Mouse (Mus musculus): ENCODE measurements around the gene Ubxn2a. TPM values are rescaled to one million over a fixed set of nuclear protein-coding genes. Genes with fewer than 3 reads are reported as not detected.

Gene Ubxn2a
- polyA plus RNA-seq, 1 experiment = 5.6 TPM

GRCm38 (mm10) chr12:4885062-4885461 lies 22.4 kb downstream of the Ubxn2a start:
- 19% methylated on average over 1 of the region's 1 CpGs for WGBS

DNA sequence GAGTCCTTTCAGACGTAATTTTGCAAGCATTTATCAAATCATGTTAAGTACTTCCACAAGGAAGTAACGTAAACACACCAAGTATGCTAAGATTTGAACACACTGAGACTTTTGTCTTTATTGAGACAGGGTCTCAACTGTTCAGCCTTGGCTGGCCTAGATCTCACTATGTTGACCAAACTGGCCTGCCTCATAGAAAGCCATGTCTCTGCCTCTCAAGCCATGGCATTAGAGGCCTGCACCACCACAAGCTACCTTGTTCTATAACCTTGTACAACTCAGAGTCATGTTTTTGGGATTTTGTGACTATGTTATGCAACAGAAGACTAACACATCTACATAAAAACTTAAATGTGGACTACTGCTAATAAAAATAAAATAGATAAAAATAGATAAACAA lies 25.4 kb downstream of the Ubxn2a start:
- 92% methylated on average over 2 of the region's 2 CpGs for WGBS
- no peak for DNase-seq (ENCODE audit: low read depth, low spot score)

More at GRCm38 (mm10) chr12:4885062-4885461, 22.4 kb downstream of the Ubxn2a start:
- DNase-seq (ENCODE audit: low read depth, low spot score) = no peak

GRCm38 (mm10) chr12:4879048-4879447 lies 28.5 kb downstream of the Ubxn2a start:
- no peak for DNase-seq (ENCODE audit: low read depth, low spot score)
- WGBS = 93% methylated on average over 5 of the region's 5 CpGs

- 88% methylated on average over 9 of the region's 9 CpGs for WGBS
- no peak for DNase-seq (ENCODE audit: low read depth, low spot score)
Observed at GRCm38 (mm10) chr12:4878296-4878783, 29.2 kb downstream of the Ubxn2a start.

GRCm38 (mm10) chr12:4875623-4876022 lies 31.9 kb downstream of the Ubxn2a start:
- no peak for DNase-seq (ENCODE audit: low read depth, low spot score)
- 35% methylated on average over 8 of the region's 8 CpGs for WGBS

GRCm38 (mm10) chr12:4874161-4874927 lies 33.2 kb downstream of the Ubxn2a start, which contains the start of gene Mfsd2b:
Gene Mfsd2b (minus strand): TSS chr12:4874359.
- 2% methylated on average over 24 of the region's 24 CpGs for WGBS
- DNase-seq (ENCODE audit: low read depth, low spot score) = peak; percentile 47

DNA sequence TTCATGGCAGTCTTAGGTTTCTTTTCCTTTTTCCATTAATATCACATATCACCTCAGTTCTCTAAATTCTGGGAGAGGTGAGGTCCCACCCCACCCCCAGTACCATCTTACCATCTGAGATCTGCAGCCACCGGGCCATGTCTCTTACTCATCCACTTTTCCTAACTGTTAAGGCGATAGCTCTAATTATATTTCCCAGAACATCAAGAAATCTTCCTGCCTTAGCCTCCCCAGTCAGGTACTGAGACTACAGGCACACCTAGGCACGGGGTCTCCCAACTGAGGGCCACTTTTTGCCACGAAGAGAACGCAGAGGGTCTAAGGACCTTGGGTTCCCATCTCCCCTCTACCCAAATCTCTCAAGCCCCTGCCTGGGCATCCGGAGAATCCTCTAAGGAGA lies 34.0 kb downstream of the Ubxn2a start:
- DNase-seq (ENCODE audit: low read depth, low spot score) = no peak
- 79% methylated on average over 6 of the region's 6 CpGs for WGBS

- 80% methylated on average over 5 of the region's 5 CpGs for WGBS
- no peak for DNase-seq (ENCODE audit: low read depth, low spot score)
Observed at GRCm38 (mm10) chr12:4872983-4873477, 34.5 kb downstream of the Ubxn2a start.

DNA sequence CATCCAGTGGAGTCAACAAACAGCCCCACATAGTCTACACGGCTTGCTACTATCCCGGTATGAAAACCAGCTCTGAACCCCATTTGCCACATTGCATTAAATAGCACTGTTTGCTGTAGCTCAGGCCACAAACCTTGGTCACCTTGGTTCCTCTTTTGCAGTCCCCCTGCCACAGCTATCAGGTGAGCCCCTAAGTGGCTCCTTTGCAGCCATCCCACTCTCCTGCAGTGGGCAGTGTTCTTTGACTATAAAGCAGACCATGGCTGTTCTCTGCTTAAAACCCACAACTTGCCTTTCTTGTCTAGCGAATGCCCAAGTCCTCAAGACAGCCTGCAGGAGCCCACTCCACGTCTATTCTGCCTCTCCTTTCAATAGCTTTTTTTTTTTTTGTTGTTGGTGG lies 35.2 kb downstream of the Ubxn2a start:
- 74% methylated on average over 4 of the region's 4 CpGs for WGBS
- no peak for DNase-seq (ENCODE audit: low read depth, low spot score)

DNA sequence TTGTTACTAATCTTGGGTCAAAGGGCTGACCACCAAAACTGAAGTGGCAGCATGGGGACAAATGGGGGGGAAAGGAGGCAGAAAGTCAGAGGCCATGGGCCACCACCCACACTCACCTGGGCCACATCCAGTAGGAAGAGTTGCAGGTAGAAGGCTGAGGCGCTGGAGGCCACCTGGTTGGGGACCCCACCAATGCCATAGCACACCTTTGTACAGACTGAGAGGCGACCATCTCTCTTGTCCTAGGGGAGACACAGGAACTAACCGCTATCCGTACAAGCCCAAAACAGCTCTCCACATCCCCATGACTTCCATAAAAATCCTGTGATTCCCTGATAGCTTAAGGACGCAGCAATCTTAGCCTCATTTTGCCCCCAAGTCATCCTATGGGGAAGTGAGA lies 36.2 kb downstream of the Ubxn2a start:
- WGBS = 91% methylated on average over 5 of the region's 5 CpGs
- no peak for DNase-seq (ENCODE audit: low read depth, low spot score)

DNA sequence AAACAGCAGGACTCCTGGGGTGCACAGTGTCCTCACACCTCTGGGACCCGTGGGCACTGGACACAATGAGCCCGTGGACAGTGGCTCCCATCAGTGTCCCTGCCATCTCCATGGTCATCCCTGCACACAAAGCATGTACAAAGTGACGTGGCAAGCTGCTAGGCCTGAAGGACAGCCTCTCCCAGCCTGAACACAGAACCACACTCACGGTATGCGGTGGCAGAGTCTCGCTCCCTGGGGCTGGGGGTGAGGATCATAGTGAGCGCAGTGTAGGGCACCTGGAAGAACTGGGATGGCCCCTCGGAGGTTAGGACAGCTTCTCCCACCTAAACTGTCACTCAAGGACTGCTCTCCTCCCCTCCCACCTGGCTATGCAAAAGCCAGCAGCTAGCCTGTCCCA lies 38.6 kb downstream of the Ubxn2a start:
- DNase-seq (ENCODE audit: low read depth, low spot score) = no peak
- 90% methylated on average over 8 of the region's 8 CpGs for WGBS

DNA sequence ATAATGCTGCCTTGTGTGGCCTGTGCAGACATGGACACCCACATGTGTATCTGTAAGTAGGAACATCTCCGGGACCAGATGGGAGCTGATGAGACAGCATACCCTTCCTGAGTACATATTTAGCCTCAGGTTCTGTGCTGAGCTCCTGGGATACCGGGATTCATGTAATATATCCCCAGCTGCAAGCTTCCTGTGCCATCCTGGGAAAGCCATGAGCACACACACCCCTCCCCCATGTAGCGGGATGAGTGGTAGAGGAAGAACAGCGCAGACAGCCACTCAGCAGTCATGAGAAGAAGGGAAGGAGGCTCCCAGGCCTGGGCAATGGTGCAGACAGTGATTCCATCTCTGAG lies 43.2 kb downstream of the Ubxn2a start:
- WGBS = 69% methylated on average over 4 of the region's 4 CpGs
- DNase-seq (ENCODE audit: low read depth, low spot score) = no peak

GRCm38 (mm10) chr12:4863654-4864337 lies 43.7 kb downstream of the Ubxn2a start:
- 54% methylated on average over 4 of the region's 4 CpGs for WGBS

GRCm38 (mm10) chr12:4862672-4863071 lies 44.8 kb downstream of the Ubxn2a start:
- 90% methylated on average over 4 of the region's 4 CpGs for WGBS
- no peak for DNase-seq (ENCODE audit: low read depth, low spot score)

More at GRCm38 (mm10) chr12:4863654-4864337, 43.7 kb downstream of the Ubxn2a start:
- DNase-seq (ENCODE audit: low read depth, low spot score) = no peak

- DNase-seq (ENCODE audit: low read depth, low spot score) = no peak
- WGBS = 63% methylated on average over 11 of the region's 11 CpGs
Observed at GRCm38 (mm10) chr12:4859241-4859914, 48.1 kb downstream of the Ubxn2a start.

DNA sequence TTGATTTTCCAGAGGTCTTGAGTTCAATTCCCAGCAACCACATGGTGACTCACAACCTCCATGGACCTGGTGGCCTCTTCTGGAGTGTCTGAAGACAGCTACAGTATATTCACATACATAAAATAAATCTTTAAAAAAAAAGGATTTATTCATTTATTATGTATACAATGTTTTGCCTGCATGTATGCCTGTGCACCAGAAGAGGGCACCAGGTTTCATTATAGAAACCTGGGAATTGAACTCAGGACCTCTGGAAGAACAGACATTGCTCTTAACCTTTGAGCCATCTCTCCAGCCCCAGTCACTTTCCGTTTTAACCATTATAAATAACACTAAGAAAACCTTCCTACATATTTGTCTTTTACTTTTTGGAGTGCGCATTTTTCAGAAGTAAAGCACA lies 50.7 kb downstream of the Ubxn2a start:
- WGBS = 88% methylated on average over 2 of the region's 2 CpGs
- no peak for DNase-seq (ENCODE audit: low read depth, low spot score)

- WGBS = 100% methylated on average over 5 of the region's 5 CpGs
- no peak for DNase-seq (ENCODE audit: low read depth, low spot score)
Observed at GRCm38 (mm10) chr12:4856160-4856559, 51.3 kb downstream of the Ubxn2a start.

GRCm38 (mm10) chr12:4843741-4844140 lies 63.8 kb downstream of the Ubxn2a start:
- DNase-seq (ENCODE audit: low read depth, low spot score) = no peak
- 1% methylated on average over 12 of the region's 12 CpGs for WGBS

DNA sequence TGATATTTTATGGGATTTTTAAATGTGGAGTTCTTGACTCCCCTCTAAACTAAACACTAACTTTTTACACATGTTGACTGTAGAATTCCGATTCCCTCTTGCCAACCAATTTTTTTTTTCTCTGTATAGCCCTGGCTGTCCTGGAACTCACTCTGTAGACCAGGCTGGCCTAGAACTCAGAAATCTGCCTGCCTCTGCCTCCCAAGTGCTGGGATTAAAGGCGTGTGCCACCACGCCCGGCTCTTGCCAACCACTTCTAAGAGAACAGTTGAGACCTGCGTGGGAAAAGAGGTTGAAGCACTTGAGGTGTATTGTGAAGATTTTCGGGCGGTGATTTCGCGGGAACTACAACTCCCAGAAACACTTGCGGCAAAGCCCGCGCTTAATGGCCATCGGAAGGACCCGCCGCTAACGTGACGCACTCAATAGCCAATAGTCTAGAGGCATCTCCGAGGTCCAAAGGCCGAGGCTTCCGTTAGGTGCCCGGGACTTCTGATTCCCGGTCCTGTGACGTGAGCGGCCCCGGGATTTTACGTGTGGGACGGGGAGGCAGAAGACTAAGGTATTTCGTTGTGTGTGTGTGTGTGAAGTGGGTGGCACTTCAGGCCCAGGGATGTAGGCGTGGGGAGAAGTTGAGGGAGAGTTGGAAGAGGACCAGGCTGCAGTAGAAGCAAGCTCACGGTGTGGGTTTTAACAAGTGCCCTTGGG lies 64.5 kb downstream of the Ubxn2a start, which contains the start of gene Wdcp:
Gene Wdcp, plus strand, starts transcription at position 414 of the 708 bp plus-strand sequence.
- peak; percentile 89 for DNase-seq (ENCODE audit: low read depth, low spot score)
- WGBS = under 1% methylated on average over 30 of the region's 30 CpGs

All from large intestine, adult 2 months (tissue).